Mouse (Mus musculus) kidney, postnatal 25 days (tissue): ENCODE measurements at regions not wholly inside any gene's neighbourhood (a gene's known extent, or its start where the extent isn't known, plus 50 kb on each side); places are given as distances from the start of the nearest gene placed in this dataset.

Experiments
- DNase-seq, 2 experiments: peaks; one replicate each; pipeline ENCODE4 v3.0.0; 2021; ENCODE audit warnings: mixed read lengths in 2 of 2

DNA sequence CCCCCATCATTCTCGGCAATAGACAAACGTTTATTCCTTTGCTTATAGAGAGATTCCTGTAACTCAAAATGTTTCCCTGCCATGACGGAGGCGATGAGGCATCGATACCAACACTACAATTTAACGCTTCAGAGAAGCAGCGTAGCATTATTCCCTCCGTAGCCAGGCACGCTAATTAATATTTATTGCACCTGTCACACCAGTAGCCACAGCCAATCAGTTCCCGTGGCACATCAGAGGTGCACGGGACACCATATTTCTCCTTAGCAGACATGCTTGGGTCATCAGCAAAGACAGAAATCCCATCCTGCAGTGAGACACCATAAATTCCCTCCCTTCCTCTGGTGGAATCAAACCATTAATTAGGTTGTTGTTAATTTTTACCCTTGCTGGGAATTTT lies 399.8 kb upstream of the Tmpo start:
- no peak for DNase-seq

DNA sequence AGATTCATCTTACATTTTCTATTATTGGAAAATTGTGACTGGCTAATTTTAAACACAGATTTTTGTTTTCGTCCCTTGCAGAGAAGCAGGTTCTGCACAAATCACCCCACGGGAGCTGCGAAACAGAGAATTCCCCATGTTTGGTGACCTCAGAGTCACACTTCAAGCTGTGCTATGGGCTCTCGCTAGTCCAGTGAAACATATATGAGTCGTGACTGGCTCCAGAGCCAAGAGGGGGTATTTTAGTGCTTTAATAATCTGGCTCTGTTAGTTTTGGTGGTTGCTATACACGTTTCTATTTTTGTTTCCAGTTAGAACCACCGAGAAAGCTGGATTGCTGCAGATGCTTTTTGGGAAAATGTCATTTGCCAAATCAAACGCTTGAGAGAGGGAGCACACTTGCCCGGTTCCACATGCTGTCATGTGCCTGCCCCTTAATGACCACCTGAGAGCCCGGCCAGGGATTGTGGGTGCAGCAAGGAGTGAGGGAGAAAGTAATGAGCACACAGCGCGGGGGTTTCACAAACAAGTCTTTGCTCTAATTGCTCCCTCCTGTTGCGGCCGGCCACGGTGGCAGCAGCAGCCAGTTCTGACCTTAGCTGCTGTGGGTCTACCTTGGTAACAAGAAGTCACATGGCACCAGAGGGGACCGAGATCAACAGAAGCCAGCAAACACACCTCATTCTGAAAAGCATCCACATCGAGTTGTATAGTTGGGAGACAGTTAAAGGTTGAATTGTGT lies 394.4 kb upstream of the Tmpo start:
- DNase-seq: peak; percentile 8 to 53

DNA sequence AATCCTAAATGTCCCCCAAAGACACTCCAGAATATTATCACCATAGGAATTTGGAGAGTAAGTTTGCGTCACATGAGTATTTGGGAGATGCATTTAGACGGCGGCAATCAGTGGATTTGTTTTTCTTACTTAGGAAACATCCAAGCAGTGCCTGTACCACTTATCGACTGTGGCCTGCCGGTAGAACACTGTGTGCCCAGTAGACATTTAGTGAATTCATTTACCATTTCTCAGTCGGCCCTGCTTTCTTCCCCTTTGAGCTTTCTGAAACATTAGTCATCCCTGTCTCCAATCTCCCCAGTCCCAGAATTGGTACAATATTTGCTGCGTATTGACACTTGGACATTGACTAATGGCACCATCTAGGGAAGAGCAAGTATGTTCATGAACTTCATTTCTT lies 391.7 kb upstream of the Tmpo start:
- no peak for DNase-seq

DNA sequence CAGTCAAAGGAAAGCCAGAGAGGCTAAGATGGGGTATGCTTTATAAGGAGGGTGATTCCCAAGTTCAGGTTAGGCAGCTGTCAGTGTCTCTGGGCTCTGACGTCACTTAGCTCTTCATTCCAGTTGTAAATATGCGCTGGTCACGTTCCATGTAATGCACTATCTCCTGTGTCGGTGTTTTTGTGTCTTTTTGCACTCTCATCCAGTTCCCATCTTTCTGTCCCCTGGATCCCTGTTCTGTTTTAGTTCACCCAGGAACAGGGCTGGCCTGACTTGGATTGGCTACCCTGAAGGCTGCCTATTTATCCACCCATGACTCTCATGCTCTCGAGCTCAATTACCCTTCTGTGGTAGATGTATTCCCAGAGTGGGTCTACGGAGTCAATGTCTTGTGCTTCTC lies 387.9 kb upstream of the Tmpo start:
- no peak for DNase-seq

DNA sequence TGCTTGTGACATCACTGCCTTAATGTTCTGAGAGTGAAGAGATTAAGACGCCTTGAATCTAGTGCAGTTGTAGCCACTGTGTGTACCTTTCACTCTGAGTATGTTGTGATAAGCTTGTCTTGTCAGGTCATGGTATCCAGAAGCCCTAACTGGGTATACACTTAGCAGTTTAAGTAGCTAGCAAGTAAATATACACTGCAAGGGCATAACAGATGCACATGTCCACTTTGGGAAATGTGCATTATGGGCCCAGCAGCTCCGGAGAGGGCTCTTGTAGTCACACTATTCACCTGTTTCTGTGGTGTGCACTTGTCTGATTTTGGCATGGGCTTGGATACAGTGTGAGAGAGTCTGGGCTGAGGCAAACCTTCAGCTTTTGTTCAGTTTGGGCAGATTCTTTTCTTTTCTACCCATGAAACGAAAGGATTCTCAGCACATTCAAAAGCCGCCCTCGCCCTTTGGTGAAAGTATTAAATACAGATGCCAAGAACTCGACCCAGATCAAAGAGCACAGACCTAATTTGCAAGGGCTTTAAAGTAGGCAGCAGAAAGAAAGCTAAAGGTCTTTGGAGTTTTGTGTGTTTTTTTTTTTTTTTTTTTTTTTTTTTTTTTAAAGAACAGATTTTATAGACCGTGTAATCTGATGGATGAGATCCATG lies 385.1 kb upstream of the Tmpo start:
- peak in 1 of 2 experiments; percentile 5 for DNase-seq

DNA sequence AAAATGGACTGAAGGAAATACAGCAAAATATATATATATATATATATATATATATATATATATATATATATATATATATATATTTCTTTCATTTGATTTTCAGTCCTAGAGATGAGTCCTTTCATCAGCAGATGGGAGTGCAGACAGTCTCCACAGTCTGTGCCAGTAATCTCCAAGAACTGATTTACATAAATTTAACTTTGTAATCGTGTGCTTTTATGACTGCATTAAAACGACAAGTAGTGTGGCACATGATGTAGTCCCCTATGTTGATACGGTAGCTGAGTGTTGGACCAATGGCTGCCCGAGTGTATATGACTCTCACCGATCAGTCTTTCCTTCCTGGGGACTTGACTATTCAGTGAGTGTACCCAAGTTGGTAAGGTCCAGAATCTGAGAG lies 378.2 kb upstream of the Tmpo start:
- DNase-seq: no peak

DNA sequence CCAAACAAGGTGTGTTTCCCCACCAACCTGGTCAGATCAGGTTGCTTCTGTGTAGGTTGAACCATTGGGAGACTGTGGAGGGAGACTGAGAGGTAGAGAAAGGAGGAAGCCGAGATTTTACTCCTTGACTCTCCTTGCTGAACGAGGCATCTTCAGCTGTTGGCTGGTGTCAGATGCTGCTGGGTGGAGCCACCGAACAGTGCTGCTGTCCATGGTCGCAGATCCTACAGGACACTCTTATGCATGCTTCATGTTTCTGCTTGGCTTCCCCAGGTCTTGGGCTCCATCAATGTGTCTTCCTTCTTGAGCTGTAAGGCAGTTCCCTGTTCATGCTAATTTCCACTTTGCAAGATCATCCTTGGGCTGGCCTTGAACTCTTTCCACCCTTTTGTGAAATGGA lies 367.0 kb upstream of the Tmpo start:
- no peak for DNase-seq

DNA sequence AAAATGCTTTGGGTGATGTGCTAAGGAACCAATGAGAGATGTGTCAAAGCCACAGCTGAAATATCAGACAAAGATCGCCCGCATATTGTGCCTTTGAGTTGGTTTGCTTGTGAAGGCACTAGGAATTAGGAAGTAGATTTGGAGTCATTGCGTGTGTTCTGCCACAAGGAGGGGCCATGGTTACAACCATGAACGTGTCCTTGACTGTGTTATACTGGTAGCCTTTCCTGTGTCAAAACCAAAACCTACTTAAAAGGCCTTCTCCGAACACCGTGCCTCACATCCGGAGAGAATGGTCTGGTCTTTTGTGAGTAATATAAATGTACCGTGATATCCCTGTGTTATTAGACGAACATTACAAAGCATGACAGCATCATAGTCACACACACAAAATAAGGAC lies 365.0 kb upstream of the Tmpo start:
- DNase-seq: peak; percentile 17 to 40

DNA sequence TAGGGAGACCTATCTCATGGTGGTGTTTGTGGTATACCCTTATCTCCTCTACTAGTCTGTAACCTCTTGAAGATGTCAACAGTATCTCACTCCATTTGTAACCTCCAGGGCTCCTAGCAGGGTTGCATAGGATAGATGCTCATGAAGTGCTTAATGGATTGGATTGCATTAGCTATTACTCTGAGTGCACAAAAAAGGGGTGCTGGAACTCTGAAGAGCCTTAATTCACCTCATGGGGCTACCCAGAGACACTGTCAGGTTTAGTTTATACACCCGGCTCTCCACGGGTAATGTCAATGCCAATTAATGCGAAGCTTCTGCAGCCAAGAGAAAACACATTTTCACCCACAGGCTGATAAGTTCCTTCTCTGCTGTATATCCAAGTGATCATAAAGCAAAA lies 364.3 kb upstream of the Tmpo start:
- DNase-seq: no peak

DNA sequence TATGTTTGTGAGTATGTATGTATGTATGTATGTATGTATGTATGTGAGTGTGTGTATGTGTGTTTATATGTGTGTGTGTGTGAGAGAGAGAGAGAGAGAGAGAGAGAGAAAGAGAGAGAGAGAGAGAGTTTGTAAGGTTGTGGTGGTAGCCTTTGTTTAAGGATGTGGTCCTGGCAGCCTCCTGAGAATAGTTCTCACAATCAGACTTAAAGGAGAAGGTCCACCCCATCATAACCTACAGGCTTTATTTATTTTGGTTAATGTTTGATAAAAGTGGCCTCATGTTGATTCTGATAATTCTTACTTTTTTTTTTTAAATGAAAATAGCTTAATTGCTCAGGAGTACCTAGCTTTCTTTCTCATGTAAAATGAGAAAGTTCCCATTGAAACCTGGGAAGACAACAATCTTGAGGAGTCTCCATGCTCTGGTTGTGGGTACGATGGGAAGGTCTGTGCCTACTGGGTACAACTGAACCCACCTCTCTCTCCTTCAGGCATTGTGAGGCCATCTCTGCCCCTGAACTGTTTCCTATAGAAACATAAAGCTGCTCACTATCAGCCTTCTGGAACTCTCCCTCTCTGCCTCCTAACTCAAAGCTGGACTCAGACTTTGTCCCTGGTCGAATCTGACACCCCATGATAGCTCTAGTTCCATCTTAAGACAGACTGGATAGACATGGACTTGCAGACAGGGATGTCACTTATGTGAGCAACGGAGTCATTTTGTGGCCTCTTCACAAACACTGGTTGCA lies 362.2 kb upstream of the Tmpo start:
- DNase-seq: no peak

DNA sequence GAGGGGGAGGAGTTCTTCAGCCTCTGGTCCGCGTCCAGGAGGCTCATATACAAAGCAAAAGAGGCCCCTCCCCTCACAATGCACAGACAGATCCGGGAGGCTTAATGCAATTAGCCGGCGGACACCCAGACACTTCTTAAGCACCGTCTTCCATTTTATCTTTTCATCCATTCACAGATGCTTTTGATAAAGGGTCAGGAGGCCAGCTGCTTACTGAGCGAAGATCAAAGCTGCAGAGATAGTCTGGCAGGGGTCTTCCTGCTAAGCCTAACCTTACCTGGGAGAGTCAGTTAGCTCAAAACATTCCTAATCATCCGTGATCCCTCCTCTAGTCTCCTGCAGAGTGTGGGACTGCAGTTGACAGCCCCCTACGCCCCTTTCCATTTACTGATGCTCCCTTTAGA lies 361.1 kb upstream of the Tmpo start:
- no peak for DNase-seq

DNA sequence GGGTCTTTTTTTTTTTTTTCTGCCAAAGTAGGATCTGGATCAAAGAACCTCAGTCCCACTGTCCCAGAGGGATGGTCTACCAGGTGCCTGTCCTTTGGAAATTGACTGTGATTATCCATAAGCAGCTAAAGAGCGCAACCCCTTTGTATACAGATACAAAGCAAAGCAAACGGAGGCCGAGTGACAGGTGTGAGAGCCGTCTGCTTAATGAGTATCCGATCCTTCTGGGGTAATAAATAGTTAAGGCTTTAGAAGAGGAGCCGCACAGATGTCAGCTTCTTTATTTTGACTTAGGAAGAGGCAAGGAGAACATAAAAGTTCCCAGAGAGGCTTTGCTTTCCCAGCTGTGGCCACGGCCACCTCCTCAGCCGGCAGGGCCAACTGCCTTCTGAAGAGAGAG lies 356.1 kb upstream of the Tmpo start:
- DNase-seq: no peak

DNA sequence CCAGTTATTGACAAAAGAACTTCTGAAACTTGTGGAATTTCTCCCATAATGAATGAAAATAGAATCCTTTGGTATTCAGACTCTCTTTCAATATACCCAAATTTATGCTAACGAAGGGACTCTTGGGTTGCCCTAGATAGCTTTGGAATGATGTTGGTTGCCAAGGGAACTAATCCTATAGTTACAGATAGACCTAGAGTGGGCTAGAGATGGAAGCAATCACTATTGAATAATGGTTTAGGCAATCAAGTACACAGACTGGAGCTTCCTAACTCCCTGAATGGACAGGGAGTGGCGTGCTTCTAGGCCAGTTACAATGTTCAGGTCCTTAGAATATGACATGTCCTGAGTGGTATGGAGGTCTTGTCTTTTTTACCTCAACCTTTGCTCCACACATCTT lies 354.3 kb upstream of the Tmpo start:
- no peak for DNase-seq

DNA sequence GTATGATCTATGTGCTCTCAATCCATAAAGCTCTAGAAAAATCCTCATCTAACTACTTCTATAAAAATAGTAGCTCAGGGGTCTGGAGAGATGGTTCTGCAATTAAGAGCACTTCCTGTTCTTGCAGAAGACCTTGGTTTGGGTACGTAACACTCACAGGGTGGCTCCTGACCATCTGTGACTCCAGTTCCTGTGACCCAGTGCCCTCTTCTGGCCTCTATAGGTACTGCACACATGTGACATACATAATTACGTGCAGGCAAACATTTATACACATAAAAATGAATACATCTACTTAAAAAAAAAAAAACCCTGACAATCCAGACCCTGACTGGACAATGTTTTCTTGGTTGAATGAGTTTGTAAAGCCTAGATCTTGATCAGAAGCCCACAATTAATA lies 347.2 kb upstream of the Tmpo start:
- no peak for DNase-seq

DNA sequence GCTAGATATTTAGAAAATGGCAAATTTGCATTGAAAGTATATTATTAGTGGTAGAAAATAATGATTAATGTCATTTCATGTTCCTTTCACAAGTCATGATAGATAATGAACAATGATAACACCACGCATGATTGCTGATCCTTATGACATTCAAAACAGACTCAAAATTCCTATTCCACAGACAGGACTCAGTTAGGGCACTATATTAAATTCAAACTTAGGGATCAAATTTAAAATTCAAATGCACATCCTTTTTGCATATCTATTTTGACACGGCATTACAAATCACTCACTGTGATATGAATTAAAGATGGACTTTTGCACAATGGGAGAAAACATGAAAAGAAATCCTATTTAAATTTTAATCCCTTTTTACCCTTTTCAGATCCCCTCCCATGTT lies 340.1 kb upstream of the Tmpo start:
- no peak for DNase-seq

DNA sequence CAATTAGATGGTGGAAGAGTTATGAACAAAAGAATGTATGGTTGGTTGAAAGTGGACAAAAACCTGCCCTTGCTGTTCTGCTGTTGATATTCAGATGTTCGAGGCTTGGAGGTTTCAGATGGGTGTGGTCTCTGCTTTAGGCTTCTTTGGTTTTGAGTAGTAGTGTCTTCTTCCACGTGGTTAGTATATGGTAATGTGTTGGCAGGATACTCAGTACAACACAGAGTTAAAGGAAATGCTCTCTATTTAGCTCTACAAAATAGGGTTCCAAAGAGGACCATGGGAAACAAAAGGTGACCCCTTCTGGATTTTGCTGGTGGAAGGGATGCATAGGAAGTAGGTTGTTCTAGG lies 333.9 kb upstream of the Tmpo start:
- DNase-seq: no peak

DNA sequence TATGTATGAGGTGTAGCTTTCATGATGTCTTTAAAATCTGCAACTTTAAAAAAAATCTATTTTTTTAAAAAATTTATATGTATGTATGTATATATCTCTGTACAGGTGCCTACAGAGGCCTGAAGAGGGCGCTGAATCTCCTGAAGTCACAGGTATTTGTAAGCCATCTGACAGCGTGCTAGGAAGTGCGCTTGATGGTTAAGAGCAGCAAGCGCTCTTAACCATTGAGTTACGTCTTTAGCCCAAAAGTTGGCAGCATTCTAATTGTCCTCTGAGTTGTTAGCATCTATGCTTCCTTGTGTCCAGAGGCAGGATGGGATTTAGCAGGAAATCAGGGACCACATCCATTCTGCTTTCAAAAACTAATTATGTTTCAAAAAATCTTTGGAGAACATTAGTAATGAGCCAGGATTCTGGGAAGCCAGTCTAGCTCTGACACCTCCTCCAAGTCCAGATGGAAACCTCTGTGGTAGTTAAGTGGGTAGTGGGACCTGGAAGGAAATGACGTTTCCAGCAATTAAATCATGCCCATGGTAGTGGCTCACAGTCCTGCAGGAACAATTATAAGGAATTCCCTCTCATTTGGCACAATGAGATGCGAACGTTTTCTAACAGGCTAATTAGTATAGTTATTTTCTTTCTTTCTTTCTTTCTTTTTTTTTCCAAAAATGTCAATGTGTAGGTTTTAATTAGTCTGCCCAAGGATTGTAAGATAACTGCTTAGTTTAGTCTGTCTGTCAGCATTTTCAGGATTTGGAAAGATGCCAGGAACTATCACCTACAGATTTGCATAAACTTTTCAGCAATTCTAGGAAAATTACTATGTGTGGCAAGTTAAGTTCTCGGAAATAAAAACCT lies 333.3 kb upstream of the Tmpo start:
- no peak for DNase-seq

DNA sequence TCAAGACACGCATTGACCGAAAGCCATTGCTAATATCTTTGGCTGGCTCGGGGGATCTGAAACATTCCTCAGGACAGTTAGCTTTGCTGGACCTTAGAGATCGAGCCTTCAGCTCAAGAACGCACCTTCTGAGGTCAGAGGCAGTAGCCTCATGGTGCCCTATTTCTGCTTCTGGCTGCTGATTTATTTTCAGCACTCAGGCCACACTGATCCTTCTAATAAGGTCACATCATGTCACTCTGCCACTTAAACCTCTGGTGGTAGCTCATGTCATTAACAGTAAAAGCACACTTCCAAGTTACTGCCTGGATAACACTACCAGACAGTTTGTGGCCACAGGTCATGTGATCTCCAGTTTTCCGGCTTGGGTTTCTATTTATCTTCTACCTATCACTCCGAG lies 325.9 kb upstream of the Tmpo start:
- DNase-seq: no peak

DNA sequence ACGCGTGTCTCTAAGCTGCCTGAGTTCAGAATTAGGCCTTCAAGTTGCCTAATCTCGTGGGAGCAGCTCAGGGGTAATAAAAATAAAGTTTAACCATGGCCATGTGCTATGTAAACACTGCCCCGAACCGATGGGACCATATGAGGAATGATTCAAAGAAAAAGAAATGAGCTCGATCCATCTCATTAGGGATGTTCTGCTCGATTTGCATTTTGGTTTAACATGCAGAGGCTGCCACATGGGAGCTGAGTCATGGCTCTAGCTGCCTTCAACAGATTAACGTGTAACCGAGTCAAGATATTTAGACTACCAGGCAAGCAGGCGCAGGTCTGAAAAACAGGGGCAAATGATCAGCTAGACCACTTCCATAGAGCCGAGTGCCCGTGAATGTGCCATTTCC lies 323.8 kb upstream of the Tmpo start:
- no peak for DNase-seq

DNA sequence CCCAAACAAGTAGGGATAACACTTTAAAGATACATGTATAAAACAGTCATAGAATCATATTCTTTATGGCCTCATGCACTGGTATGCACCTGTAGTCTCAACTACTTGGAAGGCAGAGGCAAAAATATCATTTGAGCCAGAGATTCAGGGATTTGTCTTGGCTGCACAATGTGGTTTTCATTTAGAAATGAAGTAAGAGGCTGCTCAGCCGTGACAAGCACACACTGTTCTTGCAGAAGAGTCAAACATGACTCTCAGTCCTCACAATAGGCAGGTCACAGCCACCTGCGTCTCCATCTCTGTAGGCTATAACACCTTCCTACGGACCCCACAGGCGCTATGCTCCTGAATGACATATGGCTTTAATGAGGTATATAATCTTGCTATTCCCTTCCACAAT lies 317.4 kb upstream of the Tmpo start:
- no peak for DNase-seq

DNA sequence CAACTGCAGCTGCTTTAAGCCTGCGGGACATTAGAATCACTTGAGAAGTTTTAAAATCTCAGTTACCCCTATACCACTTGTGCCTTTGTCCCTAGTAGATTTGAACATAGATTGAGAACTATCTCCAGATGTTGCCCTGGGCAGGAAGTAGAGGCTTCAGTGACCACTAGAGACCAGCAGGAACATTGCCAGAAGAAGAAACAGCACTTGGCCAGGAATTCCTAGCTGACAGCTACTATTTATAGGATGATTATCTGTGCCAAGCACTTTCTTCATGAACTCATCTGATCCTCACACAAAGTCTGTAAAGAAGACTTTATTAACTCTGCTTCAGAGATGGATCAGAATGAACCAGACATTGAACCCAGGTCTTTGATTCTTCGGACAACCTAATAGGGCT lies 283.6 kb upstream of the Tmpo start:
- DNase-seq: peak in 1 of 2 experiments; percentile 3

DNA sequence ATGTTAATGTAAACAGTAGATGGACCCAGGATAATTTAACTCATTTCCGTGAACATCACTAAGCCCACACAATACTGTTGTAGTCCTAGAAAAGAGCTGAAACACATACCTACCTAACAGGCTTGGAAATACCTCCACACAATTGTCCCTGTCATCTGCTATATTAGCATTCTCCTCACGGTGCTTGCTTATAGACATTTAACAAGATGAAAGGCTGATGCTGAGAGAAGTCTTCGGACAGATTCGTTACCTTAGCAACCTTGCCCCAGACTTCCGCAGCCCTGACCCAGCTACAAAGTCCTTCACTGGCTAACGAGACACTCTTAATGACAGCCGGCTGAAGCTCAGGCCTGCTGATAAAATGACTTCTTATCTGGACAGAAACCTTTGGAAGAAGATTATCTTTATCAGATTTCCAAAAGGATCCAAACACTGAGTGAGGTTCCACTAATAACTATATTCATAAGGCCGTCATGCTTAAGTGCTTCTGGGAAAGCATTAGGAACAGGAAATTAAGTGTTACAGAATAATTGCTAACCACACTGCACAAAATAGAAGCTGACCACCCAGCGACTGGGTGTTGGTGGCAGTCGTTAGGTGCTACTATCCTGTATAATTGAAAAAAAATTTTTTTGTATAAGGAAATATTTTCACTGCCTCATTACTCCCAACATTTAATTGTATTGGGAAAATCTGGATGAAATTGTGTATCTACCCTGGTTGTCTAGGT lies 267.0 kb upstream of the Tmpo start:
- no peak for DNase-seq

DNA sequence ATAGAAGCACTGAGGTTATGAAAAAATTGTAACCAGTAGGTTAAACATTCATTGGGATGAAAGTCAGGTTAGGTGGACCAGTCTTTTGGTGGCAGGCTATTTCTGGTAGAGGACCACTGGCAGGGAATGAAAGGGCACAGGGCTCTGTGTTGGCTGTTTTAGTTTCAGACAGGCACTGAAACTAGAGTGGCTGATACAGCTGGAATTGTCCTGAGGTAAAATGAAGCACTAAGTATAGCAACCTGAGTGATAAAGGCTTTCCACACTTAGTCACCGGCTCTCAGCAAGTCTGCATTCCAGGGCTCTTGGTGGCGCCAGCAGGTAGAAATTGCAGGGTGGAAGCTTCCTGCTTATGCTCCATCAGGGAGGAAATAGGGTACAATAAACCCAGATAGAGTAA lies 262.2 kb upstream of the Tmpo start:
- DNase-seq: no peak
